Mouse (Mus musculus) lung, adult 2 months (tissue): ENCODE data around the gene Syne3.

Experiments used
- CTCF ChIP-seq: fragments of 200-500 bp; IDR thresholded peaks from 2 replicates; pipeline ENCODE4 v1.5.1; 2011; ENCODE audit warnings: mild to moderate bottlenecking, low read length, control low read depth; ENCODE audit not compliant: insufficient read depth
- POLR2A ChIP-seq: fragments of 200-500 bp; IDR thresholded peaks from 2 replicates; pipeline ENCODE4 v1.6.1; 2011; ENCODE audit warnings: low read depth, mild to moderate bottlenecking, control low read depth, low read length, borderline replicate concordance; ENCODE audit errors: extremely low read depth

DNA sequence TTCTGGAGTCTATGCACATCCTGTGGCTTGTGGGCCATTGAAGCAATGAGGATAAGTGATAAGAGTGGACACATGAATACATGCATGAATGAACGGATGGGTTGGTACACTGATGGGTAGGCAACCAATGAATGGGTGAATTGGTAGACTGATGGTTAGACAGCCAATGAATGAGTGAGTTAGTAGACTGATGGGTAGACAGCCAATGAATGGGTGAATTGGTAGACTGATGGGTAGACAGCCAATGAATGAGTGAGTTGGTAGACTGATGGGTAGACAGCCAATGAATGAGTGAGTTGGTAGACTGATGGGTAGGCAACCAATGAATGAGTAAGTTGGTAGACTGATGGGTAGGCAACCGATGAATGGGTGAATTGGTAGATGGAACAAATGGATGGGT is 91.7 kb downstream of the Syne3 start:
- TF ChIP-seq CTCF (no peak), POLR2A (no peak)
